Mouse (Mus musculus): ENCODE measurements around the gene Tacr2.

The Tacr2 gene

DNA sequence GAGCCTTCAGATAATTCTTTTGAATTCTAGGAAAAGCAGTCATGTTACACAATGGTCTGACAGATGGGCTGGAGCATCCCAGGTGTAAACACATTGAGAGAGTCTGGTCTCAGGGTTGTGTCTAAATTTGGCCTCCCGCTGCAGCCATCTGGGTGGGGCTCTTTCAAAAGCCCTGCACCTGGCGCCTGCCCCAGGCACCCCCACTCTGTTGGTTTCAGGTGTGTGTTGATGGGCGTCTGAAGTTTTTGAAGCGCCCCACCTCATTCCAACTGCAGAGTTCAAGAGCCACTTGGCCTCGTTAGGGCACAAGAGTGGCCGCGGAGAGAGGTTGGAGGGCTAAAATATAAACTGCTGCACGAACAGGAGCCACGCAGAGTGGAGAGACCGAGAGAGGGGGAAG, 9.9 kb upstream of the Tacr2 start:
- DNase-seq = no peak

DNA sequence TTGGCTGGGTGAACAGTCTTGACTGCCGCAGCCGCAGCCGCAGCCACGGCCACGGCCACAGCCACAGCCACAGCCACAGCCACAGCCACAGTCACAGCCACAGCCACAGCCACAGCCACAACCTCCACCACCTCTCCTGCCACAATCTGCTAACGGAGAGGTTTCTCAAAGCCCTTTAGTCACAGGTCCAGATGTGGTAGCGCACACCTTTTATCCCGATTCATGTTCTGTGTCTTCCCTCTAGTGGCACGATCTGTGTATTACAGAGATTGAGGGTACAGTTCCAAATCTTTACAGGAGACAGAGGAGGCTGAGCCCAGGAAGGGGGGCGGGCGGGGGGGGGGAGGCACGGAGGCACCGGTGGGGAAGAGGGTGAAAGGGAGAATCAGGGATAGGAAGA, 9.3 kb upstream of the Tacr2 start:
- DNase-seq = peak; percentile 58 to 70

DNA sequence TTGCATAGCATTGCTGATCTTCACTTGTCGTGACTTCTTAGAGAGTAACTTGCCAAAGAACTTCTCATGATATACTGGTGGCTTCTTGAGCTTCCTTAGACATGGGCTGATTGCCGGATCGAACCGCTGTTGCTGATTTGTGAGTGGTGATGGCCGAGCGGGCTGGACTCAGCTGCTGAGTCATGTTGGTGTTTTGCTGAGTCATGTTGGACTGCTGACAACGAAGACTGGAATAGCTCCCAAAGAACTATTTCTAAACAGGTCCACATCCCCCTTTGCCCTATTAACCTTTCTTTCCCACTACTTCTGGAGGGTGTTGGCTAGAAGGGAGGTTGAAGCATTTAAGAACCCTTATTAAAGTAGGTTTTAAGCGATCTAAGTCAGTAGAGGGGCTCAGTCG, 8.2 kb upstream of the Tacr2 start:
- no peak for DNase-seq

DNA sequence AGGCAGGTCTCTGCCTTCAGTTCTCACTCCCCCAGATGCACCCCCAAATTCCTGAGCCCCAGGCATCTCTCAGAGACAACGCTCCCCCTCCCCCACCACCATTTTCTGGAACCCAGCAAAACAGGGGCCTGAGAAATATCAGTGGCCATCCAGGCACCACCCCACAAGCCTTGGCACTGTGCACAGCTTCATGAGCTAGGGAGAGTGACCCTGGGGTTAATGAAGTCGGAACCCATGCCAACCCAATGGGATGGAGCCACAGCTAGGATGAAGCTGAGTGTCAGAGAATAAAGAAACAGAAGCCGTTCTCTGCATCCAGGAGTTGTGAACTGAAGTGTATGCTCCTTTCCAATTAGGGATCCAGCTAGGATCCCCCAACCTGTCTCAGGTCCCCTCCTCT, 5.1 kb upstream of the Tacr2 start:
- DNase-seq = no peak

DNA sequence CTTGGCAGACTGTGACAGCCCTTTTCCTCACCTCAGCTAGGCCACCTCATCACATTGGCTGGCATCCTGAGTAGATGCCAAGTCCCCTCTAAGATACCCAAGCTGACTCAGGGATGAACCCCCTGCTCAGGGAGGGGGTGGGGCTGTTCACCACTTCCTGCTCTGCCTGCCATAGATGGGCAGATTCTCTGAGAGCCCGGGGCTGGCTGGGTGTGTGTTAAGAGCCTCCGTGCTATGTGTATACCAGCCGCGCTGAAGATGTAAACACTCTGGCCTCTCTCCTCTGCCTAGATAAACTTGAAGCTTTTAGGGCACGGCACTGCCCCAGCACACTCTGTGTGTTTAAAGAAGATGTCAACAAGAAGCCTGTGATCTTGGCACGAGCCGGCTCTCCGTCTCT, 4.4 kb upstream of the Tacr2 start:
- DNase-seq = no peak

DNA sequence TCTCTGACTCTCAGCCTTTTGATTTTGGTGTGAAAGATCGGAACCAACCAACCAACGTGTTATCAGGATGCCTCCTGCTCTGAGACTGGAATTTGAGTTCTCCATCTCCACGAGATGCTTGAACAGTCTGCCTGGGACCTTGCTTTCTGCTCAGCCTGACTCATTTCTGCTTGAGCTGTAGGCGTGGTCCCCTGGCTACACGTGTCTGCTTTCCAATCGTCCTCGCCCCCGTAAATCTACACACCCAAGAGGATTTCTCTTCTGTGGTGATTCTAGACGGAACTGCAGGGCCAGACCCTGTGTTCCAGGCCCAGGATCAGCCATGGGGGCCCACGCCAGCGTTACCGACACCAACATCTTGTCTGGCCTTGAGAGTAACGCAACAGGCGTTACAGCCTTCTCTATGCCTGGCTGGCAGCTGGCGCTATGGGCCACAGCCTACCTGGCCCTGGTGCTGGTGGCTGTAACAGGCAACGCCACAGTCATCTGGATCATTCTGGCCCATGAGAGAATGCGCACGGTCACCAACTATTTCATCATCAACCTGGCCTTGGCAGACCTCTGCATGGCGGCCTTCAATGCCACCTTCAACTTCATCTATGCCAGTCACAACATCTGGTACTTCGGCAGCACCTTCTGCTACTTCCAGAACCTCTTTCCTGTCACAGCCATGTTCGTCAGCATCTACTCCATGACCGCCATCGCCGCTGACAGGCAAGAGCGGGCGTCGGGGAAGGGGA, 428 bp downstream of the Tacr2 start:
- no peak for DNase-seq

DNA sequence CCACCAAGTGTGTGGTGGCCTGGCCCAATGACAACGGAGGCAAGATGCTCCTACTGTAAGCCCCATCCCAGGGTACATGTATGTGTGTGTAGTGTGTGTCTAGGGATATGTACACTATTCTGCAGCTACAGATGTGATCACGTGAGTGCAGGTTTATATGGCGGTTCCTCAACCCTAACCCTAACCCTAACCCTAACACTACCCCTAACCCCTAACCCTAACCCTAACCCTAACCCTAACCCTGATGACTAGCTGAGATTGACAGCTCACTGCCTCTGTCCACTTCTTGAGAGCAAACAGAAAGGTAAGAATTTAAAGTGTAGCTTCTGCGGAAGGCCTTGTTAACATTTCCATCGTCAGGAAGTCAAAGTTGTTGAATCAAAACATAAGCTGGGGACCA, 6.1 kb downstream of the Tacr2 start:
- DNase-seq = no peak

DNA sequence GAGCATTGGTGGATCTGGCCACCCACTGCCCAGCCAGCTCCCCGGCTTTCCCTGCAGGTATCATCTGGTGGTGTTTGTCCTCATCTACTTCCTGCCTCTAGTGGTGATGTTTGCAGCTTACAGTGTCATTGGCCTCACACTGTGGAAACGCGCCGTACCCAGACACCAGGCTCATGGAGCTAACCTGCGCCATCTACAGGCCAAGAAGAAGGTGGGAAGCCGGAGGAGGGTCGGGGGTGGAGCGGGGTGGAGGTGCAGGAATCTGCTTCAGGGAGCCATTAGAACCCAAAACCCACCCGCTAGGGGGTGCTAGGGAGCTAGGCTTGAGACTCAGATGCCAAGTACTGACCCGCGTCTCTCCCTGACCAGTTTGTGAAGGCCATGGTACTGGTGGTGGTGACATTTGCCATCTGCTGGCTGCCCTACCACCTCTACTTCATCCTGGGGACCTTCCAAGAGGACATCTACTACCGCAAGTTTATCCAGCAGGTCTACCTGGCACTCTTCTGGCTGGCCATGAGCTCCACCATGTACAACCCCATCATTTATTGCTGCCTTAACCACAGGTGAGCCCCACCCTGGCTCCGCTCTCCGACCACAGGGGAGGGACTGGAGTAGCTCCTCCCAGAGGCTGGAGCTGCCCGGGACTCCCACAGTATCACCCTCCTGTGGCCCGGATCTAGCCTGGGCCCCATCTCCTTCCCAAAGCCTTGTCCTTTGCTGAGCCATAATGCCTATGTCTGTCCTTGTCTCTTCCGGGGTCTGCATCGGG, 9.1 kb downstream of the Tacr2 start:
- DNase-seq = peak; percentile 74 to 76

DNA sequence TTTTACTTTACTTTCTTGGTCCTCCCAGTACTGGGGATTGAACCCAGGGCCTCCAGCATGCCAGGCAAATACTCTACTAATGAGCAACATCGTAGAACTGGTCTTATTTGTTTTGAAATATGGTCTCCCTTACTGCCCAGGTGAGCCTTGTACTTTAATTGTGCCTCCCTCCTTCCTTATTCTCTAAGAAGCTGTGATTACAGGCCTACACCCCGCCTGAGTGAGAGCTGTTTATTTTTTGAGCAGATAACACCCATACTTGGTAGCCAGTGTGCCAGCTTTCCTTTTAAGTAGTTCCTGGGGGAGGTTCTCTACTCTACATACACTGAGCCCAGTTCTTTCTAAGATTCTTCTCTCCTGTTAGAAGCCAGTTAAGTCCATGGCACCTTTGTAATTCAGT, 12.1 kb downstream of the Tacr2 start:
- no peak for DNase-seq

DNA sequence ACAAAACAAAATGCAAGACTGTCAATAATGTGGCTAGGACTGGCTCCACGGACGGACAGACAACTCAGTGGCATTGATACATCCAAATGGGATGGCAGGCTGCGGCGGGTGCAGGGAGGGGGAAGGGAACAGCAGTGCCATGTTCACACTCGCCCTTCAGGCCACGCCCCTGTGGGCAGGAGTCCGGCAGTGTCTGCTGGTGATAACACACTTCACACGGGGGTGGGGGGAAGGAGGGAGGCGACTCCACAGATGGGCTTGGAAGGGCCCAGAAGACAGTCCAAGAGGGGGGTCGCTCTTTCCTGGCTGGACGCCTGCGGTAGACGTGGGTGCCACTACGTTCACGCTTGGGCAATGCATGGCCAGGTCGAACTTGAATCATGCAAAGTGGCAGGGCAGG, 17.0 kb downstream of the Tacr2 start:
- no peak for DNase-seq

DNA sequence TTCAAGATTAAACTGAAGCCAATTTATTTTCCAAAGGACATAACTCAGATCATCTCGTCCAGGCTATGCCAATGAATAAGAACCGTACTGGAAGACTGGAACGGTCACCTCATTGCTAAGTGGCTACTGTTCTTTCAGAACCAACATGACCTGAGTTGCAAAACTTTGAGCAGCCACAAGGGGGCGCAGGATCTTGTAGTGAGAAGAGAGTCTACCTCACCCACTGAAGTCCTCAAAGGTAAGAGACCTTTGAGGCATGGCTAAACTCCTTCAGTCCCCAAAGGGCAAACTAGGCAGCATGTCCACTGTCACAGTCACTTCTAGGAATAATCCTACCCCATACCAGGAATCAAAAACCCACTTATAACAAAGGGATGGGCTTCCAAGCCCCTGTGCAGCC, 23.0 kb downstream of the Tacr2 start:
- DNase-seq = peak; percentile 92 to 93

DNA sequence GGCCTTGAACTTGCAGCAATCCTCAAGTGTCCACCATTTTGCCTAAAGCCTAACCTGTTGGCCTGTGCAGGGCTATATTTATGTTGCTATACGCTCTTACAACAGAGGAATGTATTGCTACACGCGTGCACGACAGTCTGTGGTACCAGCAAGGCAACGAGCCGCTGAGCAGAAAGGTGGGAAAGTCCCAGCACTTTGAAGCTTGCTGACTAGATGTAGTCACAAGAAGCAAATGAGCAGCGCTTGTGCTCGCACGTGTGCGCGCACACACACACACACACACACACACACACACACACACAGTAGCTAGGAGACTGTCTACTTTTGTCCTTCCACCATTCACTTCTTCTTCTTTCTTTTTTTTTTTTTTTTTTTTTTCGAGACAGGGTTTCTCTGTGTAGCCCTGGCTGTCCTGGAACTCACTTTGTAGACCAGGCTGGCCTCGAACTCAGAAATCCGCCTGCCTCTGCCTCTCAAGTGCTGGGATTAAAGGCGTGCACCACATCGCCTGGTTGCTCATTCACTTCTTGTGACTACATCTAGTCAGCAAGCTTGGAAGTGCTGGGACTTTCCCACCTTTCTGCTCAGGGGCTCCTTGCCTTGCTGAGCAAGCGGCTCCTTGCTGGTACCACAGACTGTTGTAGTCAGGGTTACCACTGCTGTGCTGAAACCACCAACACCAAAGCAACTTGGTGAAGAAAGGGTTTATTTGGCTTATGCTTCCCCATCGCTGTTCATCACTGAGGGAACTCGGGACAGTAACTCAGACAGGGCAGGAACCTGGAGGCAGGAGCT, 25.5 kb downstream of the Tacr2 start:
- DNase-seq = no peak

DNA sequence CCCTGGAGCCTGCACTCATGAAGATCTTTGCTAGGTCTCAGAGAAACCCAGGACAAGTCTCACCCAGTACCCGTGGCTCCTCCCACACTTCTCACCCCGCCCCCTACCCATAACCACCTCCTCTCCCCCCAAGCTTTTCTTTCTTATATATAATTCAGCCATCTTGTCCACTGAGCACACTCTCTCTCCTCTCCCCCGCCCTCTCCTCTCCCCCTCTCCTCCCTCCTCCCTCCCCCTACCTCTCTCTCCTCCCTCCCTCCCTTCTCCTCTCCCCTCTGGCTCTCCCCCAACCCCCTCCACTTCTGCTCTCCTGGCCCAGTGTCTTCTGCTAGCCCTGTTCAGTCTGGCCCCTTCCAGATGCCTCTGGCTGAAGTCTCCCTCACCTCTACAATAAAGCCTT, 26.8 kb downstream of the Tacr2 start:
- DNase-seq = no peak

DNA sequence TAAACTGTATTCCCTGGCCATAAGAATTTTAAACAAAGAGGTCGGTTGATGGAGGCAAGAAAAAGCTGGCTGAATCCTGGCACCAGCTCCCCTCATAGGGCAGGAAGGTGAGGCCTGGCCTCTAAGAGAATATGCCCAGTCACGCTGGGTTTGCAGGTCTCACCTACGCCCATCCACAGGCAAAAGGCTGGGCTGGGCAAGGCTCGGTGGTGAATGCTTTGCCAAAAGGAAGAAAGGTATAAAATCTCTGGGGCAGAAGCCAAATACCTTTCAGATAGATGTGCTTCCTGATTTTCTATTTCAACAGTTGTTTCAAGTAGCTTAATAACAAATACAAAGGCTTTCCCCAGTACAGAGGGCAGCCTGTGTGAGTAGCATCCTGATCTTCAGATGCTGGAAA, 27.4 kb downstream of the Tacr2 start:
- DNase-seq = no peak

DNA sequence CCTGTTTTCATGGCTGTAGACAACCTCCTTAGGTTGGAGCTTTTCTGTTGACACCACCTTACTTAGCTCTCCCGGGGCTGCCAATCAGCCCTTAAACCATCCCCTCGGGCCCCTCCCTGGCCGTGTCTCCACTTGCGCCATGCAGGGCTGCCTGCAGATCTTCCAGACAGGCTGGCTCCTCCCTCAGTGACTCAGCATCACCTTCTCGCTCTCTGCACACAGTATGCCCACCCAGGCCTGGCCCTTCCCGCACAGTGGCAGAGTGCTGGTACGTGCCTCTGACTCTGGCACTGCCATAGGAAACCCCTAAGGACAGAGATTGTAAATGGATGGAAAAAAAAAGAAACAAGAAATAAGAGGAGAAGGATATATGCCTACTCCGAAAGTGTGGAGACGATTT, 30.5 kb downstream of the Tacr2 start:
- no peak for DNase-seq

DNA sequence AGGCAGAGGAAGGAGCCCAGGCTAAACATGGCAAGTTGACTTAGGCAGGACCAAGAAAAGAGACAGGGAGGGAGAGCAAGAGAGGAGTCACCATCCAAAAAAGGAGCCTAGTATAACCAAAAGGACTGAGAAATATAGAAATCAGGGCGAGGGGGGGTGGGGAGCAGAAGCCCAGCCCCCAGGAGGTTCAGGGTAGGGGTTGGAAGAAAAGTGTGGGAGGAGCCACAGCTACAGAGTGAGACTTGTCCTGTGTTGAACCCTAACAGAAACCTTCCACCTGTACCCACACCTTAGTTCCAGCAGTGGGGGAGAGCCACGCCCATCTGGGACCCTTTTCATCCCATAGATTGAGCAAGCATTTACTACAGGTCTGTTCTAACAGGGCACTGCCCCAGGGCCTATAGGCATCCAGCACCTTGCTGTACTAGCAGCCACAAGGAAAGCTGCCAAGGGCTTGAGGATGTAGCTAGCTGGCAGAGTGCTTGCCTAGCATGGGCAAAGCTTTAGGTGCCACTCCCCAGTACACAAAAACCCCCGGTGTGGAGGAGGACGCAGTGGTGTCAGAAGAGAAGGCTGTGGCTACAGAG, 31.1 kb downstream of the Tacr2 start:
- no peak for DNase-seq

DNA sequence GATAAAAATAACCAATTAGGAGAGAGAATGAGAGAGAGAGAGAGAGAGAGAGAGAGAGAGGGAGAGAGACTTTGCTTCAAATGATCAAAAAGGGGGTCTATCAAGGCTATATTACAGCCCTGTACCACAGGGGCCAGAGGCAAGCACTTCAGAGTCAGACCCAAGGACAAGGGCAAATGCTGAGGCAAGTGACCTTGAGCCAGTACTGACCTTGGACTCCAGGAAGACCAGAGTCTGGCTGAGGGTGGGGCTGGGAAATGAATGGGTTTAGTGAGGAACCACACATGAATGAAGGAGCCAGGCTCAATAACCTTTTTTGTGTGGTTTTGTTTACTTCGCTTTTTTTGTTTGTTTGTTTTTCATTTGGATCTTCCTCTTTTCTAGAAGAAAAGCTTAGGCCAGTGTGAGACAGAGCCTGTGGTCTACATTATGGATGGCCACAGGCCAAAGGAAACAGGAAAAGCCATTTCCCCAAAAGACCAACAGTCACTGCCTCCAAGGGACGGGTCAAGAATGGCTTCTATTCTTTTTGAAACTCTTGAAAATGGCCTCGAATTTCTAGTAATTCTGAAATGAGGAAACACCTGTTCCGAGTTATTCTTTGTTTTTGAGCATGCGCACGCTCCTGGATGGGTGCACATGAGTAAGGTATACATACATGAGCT, 35.4 kb downstream of the Tacr2 start:
- no peak for DNase-seq

DNA sequence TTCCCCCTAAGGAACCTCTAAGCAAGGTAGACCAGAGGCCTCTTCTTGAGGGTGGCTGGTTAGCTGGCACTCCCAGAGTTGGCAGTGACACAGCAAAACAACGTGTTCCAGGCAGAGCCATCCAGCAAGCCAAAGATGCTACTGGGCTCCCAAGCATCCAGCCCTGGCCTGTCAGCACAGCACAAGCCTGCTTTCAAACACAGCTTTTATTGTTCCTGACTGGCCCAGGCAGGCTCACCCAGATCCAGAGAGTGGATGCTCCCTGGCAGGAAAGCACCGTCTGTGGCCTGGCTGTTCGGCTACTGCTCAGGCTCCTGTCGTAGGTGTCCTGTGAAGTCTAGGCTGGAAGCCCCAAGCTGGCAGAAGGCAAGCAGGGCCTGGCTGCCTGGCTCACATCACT, 41.9 kb downstream of the Tacr2 start:
- DNase-seq = peak; percentile 72 to 79

DNA sequence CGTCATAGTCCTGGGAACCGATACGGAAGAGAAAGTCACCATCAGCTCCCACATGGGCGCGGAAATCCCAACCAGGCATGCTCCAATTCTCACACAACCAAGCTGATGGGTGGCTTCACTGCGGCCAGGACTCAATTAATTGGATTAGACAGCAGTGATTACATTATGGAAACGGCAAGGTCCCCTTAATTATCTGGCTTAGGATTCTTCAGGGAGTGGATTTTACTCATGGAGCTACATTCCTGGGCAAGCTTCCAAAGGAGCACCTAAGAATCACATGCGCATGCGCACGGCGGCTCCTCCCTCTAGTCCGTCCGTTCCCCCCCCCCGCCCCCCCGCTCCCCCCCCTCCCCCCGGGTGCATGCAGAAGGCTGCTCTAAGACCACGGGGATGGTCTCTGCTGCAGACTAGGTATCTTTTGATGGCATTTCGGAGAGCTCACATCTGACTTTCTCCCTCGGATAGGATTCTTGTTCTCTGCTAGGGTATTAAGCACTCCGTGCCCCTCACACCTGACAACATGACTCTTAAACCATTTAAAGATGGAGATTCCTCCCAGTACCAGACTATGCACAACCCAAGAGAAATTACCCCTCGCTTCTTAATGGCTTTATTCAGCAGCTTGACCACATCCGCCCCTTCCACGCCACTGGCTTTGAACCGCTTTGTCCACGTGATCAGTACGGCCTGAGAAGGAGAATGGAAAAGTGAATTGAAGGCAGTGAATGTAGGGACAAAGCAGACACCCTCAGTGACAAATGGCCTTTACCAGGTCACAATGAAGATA, 44.0 kb downstream of the Tacr2 start:
- DNase-seq = no peak

DNA sequence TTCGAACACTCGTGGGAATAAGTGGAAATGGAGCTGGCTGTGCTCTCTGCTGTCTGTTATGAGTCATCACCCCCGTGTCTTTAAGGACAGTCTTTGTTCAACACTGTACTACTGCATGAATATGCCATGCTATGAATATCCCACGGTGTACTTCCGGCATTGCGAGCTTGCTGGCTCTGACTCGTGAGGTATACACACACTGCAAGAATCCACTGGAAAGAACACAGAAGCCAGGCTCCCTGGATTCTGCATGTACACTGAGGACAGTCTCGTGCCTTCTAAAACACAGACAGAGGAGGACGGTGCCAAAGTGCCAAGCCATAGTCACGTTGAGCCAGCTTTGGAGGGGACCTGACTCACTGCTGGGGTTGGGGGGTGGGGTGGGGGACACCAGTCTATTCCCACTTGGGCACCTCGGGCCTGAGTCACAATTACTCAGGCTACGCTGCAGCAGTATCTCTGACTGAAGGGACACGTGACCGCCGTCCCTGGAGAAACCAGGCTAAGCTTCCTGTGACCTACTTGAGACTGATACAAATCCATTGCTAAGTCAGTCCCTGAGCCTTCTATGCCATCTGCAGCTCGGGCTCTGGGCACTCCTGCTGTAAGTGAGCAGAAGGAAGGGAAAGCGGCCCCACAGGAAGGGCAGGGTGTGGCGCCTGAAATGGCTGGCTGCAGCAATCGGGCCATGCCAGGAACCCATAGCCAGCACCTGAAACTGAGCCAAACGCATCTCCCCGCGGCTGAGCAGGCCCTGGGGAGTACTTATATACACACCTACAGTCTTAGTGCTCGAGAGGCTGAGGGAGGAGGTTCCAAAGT, 48.0 kb downstream of the Tacr2 start:
- peak; percentile 84 to 89 for DNase-seq

DNA sequence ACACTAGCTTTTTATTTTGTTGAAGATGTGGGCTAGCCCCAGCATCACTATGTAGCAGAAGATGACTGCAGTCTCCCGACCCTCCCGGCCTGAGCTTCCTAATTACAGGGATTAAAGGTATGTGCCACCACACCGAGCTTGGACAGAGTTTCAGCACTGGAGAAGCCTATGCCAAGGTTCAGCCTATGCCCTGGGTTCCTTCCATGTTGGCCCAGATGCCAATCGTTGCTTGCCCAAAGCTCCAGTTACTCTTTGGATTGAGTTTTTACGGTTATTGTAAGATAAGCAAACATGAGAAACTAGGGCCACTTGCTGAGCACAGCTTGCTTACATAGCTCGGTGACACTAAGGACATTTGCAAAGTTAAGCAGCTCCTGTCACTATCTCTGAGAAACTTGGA, 52.9 kb downstream of the Tacr2 start:
- peak in 1 of 2 experiments; percentile 52 for DNase-seq
